Mouse (Mus musculus) CD8-positive naive resting alpha-beta T cell, adult 2 months (primary cell): Measurements from ENCODE around the gene Sfi1.
A peak's percentile ranks its signal among the peaks of the same experiment; 100 is the strongest.
"Not testable (repeated sequence)": the region's sequence is repeated elsewhere in the genome, so short reads cannot be mapped to it uniquely, and the experiment has no call there.

Experiments
- DNase-seq, 2 experiments: peaks; one replicate each; pipeline ENCODE4 v3.0.0; 2022; ENCODE audit warnings: low read depth in 2 of 2, low spot score in 2 of 2

Gene Sfi1

GRCm38 (mm10) chr11:3104501-3105260 is 88.6 kb downstream of the Sfi1 start:
- DNase-seq = peak; percentile 88 to 89

GRCm38 (mm10) chr11:3103619-3104164 is 89.6 kb downstream of the Sfi1 start:
- DNase-seq = no peak

- not testable (repeated sequence) for DNase-seq
These were observed 90.6 kb downstream of the Sfi1 start for GRCm38 (mm10) chr11:3102626-3103025.

- DNase-seq = no peak
These were observed 91.3 kb downstream of the Sfi1 start for GRCm38 (mm10) chr11:3101875-3102494.

GRCm38 (mm10) chr11:3101072-3101874 is 92.0 kb downstream of the Sfi1 start:
- no peak for DNase-seq

- DNase-seq = not testable (repeated sequence)
These were observed 93.1 kb downstream of the Sfi1 start for GRCm38 (mm10) chr11:3100066-3100645.
